Mouse (Mus musculus) urinary bladder, postnatal 36 days (tissue): ENCODE data around the gene Ntrk2.

Source experiments
- DNase-seq, 2 experiments: peaks; one replicate each; pipeline ENCODE4 v3.0.0; 2022; ENCODE audit warnings: low spot score in 2 of 2, mixed read lengths in 1 of 2

Gene Ntrk2

DNA sequence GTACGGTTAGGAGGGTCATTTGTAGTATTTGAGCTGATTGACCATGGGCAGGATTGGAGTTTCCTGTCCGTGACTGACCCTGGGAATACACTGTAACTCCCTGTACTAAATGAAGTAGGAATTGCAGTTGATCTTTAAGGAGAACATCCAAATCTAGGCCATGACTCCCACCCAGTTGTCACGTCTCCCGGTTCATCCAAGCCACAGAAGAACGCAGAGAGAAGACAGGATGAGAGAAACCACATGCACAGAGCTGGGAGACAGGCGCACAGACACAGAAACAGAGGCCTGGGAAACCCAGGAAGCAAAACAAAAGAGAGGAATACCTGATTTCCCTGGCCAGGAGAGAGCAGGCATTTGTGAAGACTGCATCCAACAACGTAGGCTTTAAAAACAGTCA is 117.1 kb downstream of the Ntrk2 start:
- DNase-seq = no peak

GRCm38 (mm10) chr13:58924486-58924885 is 118.1 kb downstream of the Ntrk2 start:
- DNase-seq = no peak

GRCm38 (mm10) chr13:58927186-58927585 is 120.8 kb downstream of the Ntrk2 start:
- peak in 1 of 2 experiments; percentile 53 for DNase-seq

- DNase-seq = peak in 1 of 2 experiments; percentile 25
Observed at GRCm38 (mm10) chr13:58927656-58928226, 121.4 kb downstream of the Ntrk2 start.

GRCm38 (mm10) chr13:58928668-58929436 is 122.5 kb downstream of the Ntrk2 start:
- no peak for DNase-seq

GRCm38 (mm10) chr13:58930161-58930560 is 123.8 kb downstream of the Ntrk2 start:
- DNase-seq = no peak

DNA sequence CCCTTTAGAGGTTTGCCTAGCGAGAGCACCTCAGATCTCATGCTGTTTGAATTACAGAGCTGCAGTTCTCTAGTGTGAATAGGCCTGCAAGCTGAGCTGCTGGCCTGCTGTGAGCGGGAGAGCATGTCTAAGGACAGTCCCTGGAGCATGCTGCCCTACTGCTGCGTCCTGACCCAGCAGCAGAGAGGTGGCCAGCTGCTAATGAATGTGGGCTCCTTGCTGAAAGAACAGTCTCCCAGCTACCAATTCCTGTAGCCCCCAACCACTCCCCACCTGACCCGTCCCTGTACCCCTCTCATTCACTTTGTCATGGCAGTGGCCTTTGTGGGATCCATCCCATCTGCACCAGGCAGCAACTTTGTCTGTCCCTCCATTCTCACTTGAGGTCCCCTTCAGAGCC is 126.8 kb downstream of the Ntrk2 start:
- DNase-seq = no peak

- no peak for DNase-seq
Observed at GRCm38 (mm10) chr13:58934576-58935110, 128.3 kb downstream of the Ntrk2 start.

GRCm38 (mm10) chr13:58935956-58936495 is 129.7 kb downstream of the Ntrk2 start:
- no peak for DNase-seq

DNA sequence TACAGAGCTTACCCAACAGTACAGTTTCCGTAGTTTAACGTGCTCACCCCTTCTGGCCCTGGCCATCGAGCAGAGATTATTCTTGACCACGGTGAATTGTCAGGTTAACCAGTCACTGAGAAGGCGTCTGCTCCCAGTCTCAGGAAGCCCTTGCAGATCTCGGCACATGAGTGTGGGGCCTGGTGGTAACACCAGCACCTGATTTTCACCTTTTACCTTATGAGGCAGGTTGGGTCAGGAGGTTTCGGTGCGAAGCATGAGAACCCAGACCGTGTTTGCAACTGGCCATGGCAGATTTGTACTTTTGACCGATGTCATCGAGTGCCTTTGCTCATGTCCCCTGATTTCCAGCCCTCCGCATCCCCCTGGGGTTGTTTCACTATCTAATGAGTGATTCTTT is 131.5 kb downstream of the Ntrk2 start:
- DNase-seq = no peak

GRCm38 (mm10) chr13:58938464-58938863 is 132.1 kb downstream of the Ntrk2 start:
- DNase-seq = no peak

DNA sequence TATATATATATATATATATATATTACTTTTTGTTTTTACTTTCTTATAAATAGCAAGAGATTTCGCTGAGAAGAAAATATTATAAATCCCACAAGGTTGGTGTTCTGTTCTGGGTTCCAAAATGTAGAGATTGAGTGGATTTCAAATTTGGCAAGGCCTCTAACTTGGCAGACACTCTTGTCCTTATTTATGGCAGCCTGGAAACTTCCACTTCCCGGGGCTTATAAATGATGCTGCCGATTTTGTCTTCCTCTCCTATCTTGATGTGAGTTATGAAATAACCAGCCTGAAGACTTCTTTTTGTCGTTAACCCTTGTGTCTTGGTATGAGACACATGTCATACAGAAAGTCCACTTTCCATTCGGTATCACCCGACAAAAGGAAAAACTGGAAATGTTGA is 133.8 kb downstream of the Ntrk2 start:
- DNase-seq = no peak

DNA sequence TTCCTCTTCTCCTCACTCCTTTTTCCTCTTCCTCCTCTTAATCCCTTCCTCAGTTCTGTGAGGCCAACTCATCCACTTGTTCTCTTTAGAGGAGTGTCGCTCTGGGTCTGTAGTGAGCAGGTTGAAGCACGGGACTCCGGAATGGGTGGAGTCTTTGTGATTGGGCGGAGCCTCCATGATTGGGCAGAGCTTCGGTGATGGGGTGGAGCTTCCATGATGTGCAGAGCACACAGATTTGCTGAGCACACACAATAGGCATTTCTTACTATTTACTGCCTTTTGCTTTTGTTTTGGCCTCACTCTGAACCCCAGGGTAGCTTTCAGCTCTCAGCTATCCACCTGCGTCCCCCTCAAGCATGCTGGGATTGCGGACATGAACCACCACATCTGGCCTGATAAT is 134.4 kb downstream of the Ntrk2 start:
- no peak for DNase-seq

GRCm38 (mm10) chr13:58945781-58946180 is 139.4 kb downstream of the Ntrk2 start:
- DNase-seq = no peak

- DNase-seq = no peak
Observed at GRCm38 (mm10) chr13:58946589-58946988, 140.2 kb downstream of the Ntrk2 start.

DNA sequence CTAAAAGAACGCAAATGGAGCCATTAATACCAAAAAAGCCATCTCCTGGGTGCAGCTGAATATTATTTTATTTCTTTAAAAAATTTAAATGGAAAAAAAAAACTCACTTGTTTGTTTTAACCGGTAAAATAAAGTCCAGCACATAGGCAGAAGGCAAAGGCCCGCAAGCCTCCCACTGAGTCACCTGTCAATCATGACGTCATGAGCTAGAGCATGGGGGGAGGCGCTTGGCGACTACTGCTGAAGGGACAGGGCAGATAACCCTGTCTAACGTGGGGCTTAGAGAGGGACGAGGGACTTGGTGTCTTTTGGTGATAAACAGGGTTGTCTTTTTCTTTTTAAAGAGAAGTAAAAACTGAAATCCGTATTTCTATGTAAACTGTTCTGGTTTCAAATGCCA is 140.7 kb downstream of the Ntrk2 start:
- DNase-seq = no peak

DNA sequence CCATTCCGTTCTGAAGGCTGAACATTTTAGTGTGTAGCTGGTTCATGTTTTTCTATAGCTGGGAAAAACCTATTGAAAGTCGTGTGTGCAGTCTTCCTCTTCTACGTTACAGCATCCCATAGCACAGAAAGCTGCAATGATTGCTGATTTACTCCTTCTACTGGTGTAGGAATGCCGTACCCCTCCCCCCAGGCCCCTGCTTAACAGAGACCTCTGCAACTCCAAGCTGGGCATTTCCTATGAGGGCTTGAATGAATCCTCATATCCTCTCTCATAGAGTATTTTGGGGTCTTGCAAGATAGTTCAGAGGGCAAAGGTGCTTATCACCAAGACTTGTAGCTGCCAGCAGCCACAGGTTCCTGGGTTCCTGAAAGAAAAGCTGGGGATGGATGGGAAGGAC is 148.0 kb downstream of the Ntrk2 start:
- DNase-seq = no peak

DNA sequence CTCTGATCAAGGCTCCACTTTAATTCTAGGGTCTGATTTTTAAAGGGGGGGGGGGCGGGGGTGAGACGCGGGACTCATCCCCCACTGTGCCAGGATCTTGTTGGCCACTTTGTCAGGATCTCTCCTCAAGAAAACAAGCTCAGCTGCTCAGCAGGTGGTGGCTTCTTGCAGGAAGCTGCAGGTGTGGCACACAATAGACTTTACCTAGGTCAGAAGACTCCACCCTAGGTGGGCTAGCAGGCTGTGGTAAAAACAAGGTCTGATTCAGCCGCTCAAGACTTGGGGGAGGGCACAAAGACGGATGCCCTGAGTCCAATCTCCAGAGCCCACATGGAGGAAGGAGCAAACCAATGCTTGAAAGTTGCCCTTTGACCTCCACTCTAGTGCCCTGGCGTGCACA is 148.4 kb downstream of the Ntrk2 start:
- DNase-seq = no peak

DNA sequence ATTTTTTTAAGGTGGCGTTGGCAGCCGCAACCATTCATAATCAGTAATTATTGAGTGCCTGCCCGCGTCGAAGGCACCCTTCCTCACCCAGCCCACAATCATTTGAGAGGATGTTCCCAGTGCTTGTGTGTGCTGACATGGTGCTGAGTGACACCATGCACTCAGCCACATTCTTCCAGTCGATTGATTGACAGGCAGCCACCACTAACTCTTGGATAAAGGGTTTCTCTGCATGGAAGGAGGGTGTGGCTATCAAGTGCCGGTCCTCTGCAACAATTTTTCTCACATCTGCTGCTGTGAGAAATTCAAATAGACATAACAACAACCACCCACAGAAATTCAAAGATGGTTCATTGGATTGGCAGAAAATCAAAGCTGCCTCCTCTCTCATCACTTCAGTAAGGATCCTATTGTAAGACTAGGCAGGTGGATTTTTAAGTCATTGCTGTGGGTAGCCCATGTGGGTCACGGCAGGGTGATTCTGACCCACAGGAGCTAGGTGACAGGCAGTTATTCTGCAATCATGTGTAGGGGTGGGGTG is 148.9 kb downstream of the Ntrk2 start:
- DNase-seq = no peak

DNA sequence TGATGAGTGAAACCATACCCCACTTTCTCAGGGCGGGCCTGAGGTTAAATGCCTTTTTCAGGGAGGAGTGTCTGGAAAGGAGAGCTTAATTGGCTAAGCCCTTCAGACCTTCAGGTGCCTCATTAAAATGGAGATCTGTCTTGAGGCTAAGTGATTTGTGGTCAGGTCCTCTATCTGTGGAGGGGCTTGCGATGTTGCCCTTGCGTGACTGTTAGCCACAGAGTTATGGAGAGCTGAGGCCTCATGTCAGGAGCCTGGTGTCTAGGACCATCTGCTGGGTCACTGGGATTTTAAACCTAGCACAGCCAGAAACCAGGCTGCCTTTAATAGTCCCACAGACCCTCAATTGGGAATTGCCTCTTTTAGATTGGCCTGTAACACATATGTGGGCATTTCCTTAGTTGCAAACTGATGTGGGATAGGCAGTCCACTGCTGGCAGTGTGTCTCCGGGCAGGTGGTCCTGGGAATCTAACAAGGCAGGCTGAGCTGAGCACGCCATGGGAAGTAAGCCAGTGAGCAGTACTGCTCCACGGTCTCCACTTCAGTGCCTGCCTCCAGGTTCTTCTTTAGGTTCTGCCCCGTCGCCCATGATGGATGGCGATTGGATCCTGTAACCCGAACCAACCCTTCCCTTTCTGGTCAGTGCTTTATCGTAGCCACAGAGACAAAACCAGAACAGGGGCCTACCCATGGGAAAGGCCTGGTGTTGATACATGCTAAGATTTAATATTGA is 152.0 kb downstream of the Ntrk2 start:
- DNase-seq = no peak

DNA sequence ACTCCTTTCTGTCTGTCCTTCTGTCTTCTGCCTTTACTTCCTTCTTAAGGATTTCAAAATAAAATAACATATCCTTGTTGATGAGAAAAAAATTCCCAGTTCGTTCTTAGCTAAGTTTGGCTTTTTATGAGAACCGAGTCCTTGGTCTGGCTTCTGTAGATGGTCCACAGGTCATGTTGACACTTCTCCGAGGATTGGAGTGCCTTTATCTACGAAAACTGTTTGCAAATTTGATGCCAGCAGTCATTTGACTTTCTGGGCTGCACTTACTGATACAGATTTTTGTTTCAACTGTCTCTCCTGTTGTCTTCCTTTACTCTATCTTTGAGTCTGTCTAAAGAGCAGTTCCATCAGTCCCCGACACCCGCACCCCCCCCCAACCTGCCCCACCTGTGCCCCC is 154.0 kb downstream of the Ntrk2 start:
- no peak for DNase-seq
